Mouse (Mus musculus) fibroblast of lung, adult 2 months (primary cell): ENCODE measurements around the gene Klf12.
A peak's percentile ranks its signal among the peaks of the same experiment; 100 is the strongest.

ENCODE experiments used
- DNase-seq: peaks from one replicate; pipeline ENCODE4 v3.0.0-alpha.2; 2011; ENCODE audit warnings: low read depth

Gene Klf12

GRCm38 (mm10) chr14:100231384-100231783 lies 53.1 kb downstream of the Klf12 start:
- no peak for DNase-seq

GRCm38 (mm10) chr14:100228120-100228519 lies 56.4 kb downstream of the Klf12 start:
- DNase-seq, result no peak

- DNase-seq, result no peak
Observed at GRCm38 (mm10) chr14:100227717-100228116, 56.8 kb downstream of the Klf12 start.

- DNase-seq, result no peak
Observed at GRCm38 (mm10) chr14:100224151-100224550, 60.3 kb downstream of the Klf12 start.

- no peak for DNase-seq
Observed at GRCm38 (mm10) chr14:100222260-100222659, 62.2 kb downstream of the Klf12 start.

GRCm38 (mm10) chr14:100215213-100215785 lies 69.2 kb downstream of the Klf12 start:
- DNase-seq, result no peak

GRCm38 (mm10) chr14:100213066-100213465 lies 71.4 kb downstream of the Klf12 start:
- DNase-seq, result peak; percentile 32

GRCm38 (mm10) chr14:100211826-100212117 lies 72.7 kb downstream of the Klf12 start:
- DNase-seq, result no peak

- no peak for DNase-seq
Observed at GRCm38 (mm10) chr14:100211036-100211825, 73.2 kb downstream of the Klf12 start.

GRCm38 (mm10) chr14:100209814-100210419 lies 74.6 kb downstream of the Klf12 start:
- DNase-seq, result no peak

GRCm38 (mm10) chr14:100207081-100207480 lies 77.4 kb downstream of the Klf12 start:
- DNase-seq, result no peak

GRCm38 (mm10) chr14:100206207-100206606 lies 78.3 kb downstream of the Klf12 start:
- no peak for DNase-seq

GRCm38 (mm10) chr14:100200058-100200688 lies 84.3 kb downstream of the Klf12 start:
- DNase-seq, result no peak

- no peak for DNase-seq
Observed at GRCm38 (mm10) chr14:100198636-100199035, 85.8 kb downstream of the Klf12 start.

- DNase-seq, result no peak
Observed at GRCm38 (mm10) chr14:100197199-100197598, 87.3 kb downstream of the Klf12 start.

- DNase-seq, result no peak
Observed at GRCm38 (mm10) chr14:100189490-100190197, 94.8 kb downstream of the Klf12 start.

GRCm38 (mm10) chr14:100187372-100187771 lies 97.1 kb downstream of the Klf12 start:
- DNase-seq, result no peak

GRCm38 (mm10) chr14:100177796-100178195 lies 106.7 kb downstream of the Klf12 start:
- DNase-seq, result no peak

- no peak for DNase-seq
Observed at GRCm38 (mm10) chr14:100165075-100165474, 119.4 kb downstream of the Klf12 start.

GRCm38 (mm10) chr14:100156639-100157038 lies 127.8 kb downstream of the Klf12 start:
- DNase-seq, result no peak

- DNase-seq, result peak; percentile 23
Observed at GRCm38 (mm10) chr14:100147666-100148065, 136.8 kb downstream of the Klf12 start.

- DNase-seq, result no peak
Observed at GRCm38 (mm10) chr14:100140370-100140769, 144.1 kb downstream of the Klf12 start.
